Mouse (Mus musculus) urinary bladder, postnatal 25 days (tissue): ENCODE results near the gene Tdrd3.

ENCODE experiments used
- DNase-seq: peaks from one replicate; pipeline ENCODE4 v3.0.0; 2022; ENCODE audit warnings: low spot score

Gene Tdrd3

GRCm38 (mm10) chr14:87566211-87566610 is 149.8 kb downstream of the Tdrd3 start:
- DNase-seq = no peak

- DNase-seq = no peak
These were observed 150.6 kb downstream of the Tdrd3 start for GRCm38 (mm10) chr14:87567034-87567461.

GRCm38 (mm10) chr14:87567626-87568446 is 151.4 kb downstream of the Tdrd3 start:
- peak; percentile 11 for DNase-seq

GRCm38 (mm10) chr14:87568447-87568908 is 152.0 kb downstream of the Tdrd3 start:
- DNase-seq = peak; percentile 26

DNA sequence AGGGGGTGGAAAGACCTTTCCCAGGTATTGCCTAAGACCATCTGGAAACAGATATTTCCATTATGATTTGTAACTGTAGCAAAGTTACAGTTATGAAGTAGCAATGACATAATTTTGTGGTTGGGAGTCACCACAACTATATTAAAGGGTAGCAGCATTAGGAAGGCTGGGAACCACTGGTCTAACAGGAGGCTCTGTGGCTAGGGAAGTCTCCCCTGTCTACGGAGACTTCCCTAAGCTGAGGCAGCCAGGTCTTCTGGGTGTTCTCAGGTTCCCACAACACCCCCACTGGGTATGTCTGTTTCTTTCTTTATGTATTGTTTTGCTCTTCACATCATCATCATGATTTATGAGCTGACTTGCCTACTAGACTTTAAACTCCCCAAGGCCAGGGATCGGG is 153.0 kb downstream of the Tdrd3 start:
- DNase-seq = no peak

GRCm38 (mm10) chr14:87572453-87572852 is 156.0 kb downstream of the Tdrd3 start:
- no peak for DNase-seq

DNA sequence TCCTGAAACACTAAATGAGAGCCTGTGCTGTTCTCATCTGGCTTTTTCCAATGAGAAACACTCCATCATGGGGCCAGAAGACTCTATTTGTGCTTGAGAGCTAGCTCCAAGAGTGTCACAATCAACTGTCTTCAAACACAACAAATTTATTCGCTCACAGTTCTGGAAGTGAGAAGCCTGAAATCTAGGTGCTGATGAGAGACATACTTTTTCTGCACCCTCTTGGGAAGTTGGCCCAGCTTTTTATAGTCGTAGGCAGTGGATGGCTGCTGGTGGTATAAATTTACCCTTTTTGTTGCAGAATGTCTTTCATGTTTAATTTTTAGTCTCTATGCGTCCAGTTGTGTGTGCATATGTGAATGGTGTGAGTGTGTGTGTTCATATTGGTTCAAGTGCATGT is 166.2 kb downstream of the Tdrd3 start:
- no peak for DNase-seq
